8 mouse cellular contexts compared by ENCODE assay signal in the genomic region with DNA sequence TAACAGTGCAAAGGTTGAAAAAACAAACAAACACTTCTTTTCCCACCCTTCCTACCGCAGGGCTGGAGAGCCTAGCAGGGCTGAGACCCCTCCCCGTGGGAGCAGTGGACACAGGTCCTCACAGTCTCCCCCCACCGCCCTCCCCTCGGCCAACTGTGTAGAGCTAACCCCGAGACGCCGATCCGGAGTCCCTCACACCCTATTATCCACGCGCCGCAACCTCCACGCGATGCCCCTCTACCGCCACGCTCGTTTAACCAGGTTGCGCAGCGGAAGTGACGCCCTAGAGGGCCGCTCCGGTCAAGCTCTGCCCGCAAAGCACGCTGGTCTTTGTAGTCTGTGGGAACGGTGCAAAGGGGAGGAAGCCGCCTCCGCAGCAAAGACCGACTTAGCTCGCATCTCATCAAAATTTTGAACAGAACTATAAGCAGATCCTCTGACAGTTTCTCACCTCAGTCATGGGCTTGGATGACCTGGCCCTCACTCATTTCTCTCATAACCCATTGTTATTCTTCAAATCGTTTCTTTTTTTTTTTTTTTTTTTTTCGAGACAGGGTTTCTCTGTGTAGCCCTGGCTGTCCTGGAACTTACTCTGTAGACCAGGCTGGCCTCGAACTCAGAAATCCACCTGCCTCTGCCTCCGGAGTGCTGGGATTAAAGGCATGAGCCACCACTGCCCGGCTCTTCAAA. TPM values are rescaled to one million over a fixed set of nuclear protein-coding genes. Genes with fewer than 3 reads are reported as not detected.
DNase-seq lines count a peak whose midpoint lies in the region; ATAC-seq lines count a peak whose summit lies in the region.

Gene Adat1, minus strand, starts transcription at position 290 of the 690 bp plus-strand sequence.

- no peaks in the 10 kb centered on the region for H3K79me2 ChIP-seq in macrophage (ENCODE audit: inconsistent target)

- peak; percentile 98 for ATAC-seq in hindbrain, embryonic 16.5 days

- H3K27ac ChIP-seq in hindbrain, embryonic 16.5 days (ENCODE audit: low read depth, low read length): peak within 1 kb of the TSS; percentile 58
- no peak within 1 kb of the TSS for H3K27ac ChIP-seq in macrophage

- WGBS in hindbrain, embryonic 16.5 days: 5% methylated on average over 33 of the region's 33 CpGs
- WGBS in macrophage (ENCODE audit: missing documents): 2% methylated on average over 32 of the region's 33 CpGs

- H3K36me3 ChIP-seq in hindbrain, embryonic 16.5 days (ENCODE audit: control insufficient read depth, insufficient read depth, low read length): peaks cover 29% of the 10 kb centered on the region
- peaks cover 41% of the 10 kb centered on the region; the same call in 1 of the 2 replicates for H3K36me3 ChIP-seq in macrophage (ENCODE audit: inconsistent target)

- peak within 1 kb of the TSS; percentile 82 for H3K9ac ChIP-seq in hindbrain, embryonic 16.5 days (ENCODE audit: low read depth, low read length)

- peaks cover 5% of the 10 kb centered on the region for H3K4me1 ChIP-seq in hindbrain, embryonic 16.5 days (ENCODE audit: control insufficient read depth, insufficient read depth, low read depth, low read length)

- H3K4me3 ChIP-seq in hindbrain, embryonic 16.5 days (ENCODE audit: low read length): peak within 1 kb of the TSS; percentile 73
- peak within 1 kb of the TSS; percentile 94 for H3K4me3 ChIP-seq in macrophage (ENCODE audit: inconsistent target)

- peak; percentile 83 for DNase-seq in T-cell, adult 2 months (ENCODE audit: low spot score)
- DNase-seq in cerebellum, postnatal 36 days: peak; percentile 87
- DNase-seq in gastrocnemius, adult 18-20 months (ENCODE audit: low spot score): peak; percentile 86
- peak; percentile 91 to 92 for DNase-seq in left cerebral cortex, adult 18-20 months (ENCODE audit: low spot score in 2 of 2)
- DNase-seq in right cerebral cortex, adult 18-20 months: peak; percentile 94
- DNase-seq in urinary bladder, postnatal 10 days (ENCODE audit: low spot score): peak; percentile 47

- H3K4me2 ChIP-seq in hindbrain, embryonic 16.5 days (ENCODE audit: low read length): peak within 1 kb of the TSS; percentile 75

- no peaks in the 10 kb centered on the region for H3K9me3 ChIP-seq in hindbrain, embryonic 16.5 days (ENCODE audit: control insufficient read depth, low read length)

- no peaks in the 10 kb centered on the region for H3K27me3 ChIP-seq in hindbrain, embryonic 16.5 days (replicated peaks; ENCODE audit: control insufficient read depth, insufficient read depth, low read length)

RNA-seq across cellular contexts. Expression of gene Adat1, which starts in this region (rescaled TPM):
- total RNA-seq in gastrocnemius, adult 18-20 months (2021): 1 to 10 TPM; 1.6 to 2.1 TPM
- polyA plus RNA-seq in hindbrain, embryonic 16.5 days (2015; fragmentation: Nextera tagmentation; extraction: Ambion mirVana): 6.9 and 7.5 TPM in 2 replicates
- total RNA-seq in left cerebral cortex, adult 18-20 months (2021): 1 to 10 TPM; 5.9 to 6.1 TPM
- total RNA-seq in macrophage (2018; cell fraction: chromatin; rRNA removed): 10 to 100 TPM in 11 of 26 experiments, 1 to 10 TPM in 13, under 1 TPM in 2; 0.73 to 18.5 (median 7.3) TPM
- total RNA-seq in macrophage (2018; cell fraction: cytosol; rRNA removed): 1 to 10 TPM in 7 of 26 experiments, under 1 TPM in 19; 0.24 to 1.5 (median 0.75) TPM
- total RNA-seq in macrophage (2018; cell fraction: nucleus; rRNA removed): 10 to 100 TPM in 1 of 26 experiments, 1 to 10 TPM in 22, under 1 TPM in 3; 0.40 to 12.3 (median 3.9) TPM
- 0.93 to 1.9 TPM (median 0.98 TPM) in 3 replicates for polyA plus RNA-seq in macrophage (2018)
